Comparison of ENCODE assay signal across 18 mouse cellular contexts in the genomic region with DNA sequence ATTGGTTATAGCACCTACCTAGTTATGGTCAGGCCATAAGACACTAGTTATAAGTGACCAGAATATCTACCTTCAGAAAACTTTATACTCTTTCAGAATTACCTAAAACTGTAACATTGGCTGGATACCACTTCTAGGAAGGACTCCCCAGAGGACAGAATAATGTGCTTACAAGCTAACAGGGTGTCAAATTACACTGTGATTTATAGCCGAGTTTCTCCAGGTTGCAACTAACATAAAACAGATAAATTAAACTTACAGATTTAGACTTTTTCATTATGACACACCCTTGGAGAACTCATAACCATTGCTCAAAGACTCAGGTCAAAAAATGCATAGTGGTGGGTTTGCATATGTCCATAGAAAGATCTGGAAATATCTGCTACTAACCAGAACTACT.
"Had no signal": no experiment of that assay in that cellular context is flagged by ENCODE, and none has a peak within 500 bp of the region (broad histone marks: within the 10 kb centered on the region; RNA-seq: fewer than 3 reads in every experiment).

No protein-coding gene starts in this region.

- DNase-seq: gastrocnemius, postnatal 14 days; gastrocnemius, postnatal 36 days; heart, adult 18-20 months; heart, postnatal 10 days; heart, postnatal 4 days; kidney, adult 18-20 months; kidney, adult 8-10 months; kidney, postnatal 10 days; kidney, postnatal 36 days; layer of hippocampus, adult 9-11 months; layer of hippocampus, postnatal 36 days; liver; liver, embryonic 13.5 days; liver, postnatal 0 days had no signal

- ATAC-seq: hindbrain, embryonic 16.5 days; inflammation-experienced regulatory T-cells, adult 6 months; intestine, embryonic 15.5 days; intestine, postnatal 0 days; liver, postnatal 0 days had no signal
